Mouse (Mus musculus) retina, embryonic 14.5 days (tissue): ENCODE measurements at regions not wholly inside any gene's neighbourhood (a gene's known extent, or its start where the extent isn't known, plus 50 kb on each side); places are given as distances from the start of the nearest gene placed in this dataset.

ENCODE experiments used
- DNase-seq: peaks from one replicate; pipeline ENCODE4 v3.0.0-alpha.2; 2015; ENCODE audit warnings: low spot score

DNA sequence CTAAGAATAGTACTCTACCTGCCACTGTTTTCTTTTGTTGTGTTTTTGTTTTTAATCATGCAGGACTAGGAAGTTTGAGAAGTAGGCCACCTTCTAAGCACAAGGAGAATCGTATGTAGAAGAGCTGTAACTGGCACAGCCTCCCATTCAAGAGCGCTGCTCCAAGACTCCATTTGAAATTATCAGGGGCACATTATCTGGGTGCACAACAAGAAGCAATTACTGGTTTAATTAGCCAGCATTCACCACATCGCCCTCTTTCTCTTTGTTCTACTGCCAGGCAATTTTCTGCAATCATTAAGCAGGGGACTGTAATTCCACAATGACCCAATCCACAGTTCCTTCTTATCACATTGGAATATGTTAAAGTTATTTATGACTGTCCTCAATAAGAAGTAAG, 1220.8 kb upstream of the Pabpc4l start:
- peak; percentile 77 for DNase-seq

DNA sequence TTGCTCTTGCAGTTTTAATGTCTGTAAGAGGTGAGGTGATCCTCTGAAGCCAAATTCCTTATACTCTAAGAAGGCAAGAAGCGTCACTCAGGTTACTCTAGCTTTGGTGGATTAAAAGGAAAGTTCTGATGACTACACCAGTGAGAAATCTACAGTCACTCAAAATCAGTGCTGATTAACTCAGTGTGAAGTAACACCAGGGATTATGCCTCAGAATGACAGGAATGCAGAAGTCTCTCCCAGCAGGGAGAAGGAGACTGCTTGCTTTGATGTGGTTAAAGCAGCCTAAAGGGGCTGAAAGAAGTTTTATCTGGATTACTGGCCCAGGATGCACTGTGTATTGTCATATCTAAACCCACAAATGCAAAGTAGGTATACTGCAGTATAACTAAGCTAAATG, 1214.5 kb upstream of the Pabpc4l start:
- no peak for DNase-seq

DNA sequence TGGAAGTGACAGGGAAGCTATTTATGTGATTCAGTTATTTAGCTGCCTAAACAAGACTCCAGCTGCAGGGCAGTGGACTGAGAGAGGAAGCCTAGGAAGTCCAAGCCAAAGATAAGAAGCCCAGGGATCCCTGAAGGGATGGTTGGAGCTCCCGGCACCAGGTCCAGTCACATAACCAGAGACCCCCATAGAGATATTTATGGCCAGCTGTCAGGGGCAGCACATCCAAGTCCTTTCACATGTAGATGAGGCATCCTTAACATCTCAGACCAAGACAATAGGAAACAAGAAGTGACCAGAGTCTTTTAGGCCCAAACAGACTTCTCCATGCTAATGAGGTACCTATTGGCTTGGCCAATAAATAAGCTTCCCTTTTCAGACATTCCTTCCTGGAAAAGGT, 1212.5 kb upstream of the Pabpc4l start:
- DNase-seq: no peak
